Mouse (Mus musculus): ENCODE data around the gene Cd2bp2. TPM values are rescaled to one million over a fixed set of nuclear protein-coding genes. Genes with fewer than 3 reads are reported as not detected.

Gene Cd2bp2
- polyA plus RNA-seq, 1 experiment from 2014 or later: 17.4 TPM

- H3K9ac ChIP-seq (ENCODE audit: low read depth, low read length): no peak overlapping the region
- H3K36me3 ChIP-seq (ENCODE audit: control insufficient read depth, insufficient read depth): no peaks in the 10 kb centered on the region
- H3K4me3 ChIP-seq (ENCODE audit: low read depth, low read length): no peak overlapping the region
- no peaks in the 10 kb centered on the region for H3K27me3 ChIP-seq (ENCODE audit: control insufficient read depth, insufficient read depth, low read depth, low read length)
- H3K9me3 ChIP-seq (replicated peaks; ENCODE audit: control insufficient read depth, low read length): no peaks in the 10 kb centered on the region
- H3K4me2 ChIP-seq (ENCODE audit: low read depth, low read length): no peak overlapping the region
- H3K4me1 ChIP-seq (ENCODE audit: control insufficient read depth, low read depth, low read length): peaks cover 2% of the 10 kb centered on the region
- no peak for ATAC-seq (ENCODE audit: low read depth)
- 43% methylated on average over 4 of the region's 4 CpGs for WGBS (ENCODE audit: insufficient replicate concordance)
- no peak overlapping the region for H3K27ac ChIP-seq (ENCODE audit: low read length)
Observed at GRCm38 (mm10) chr7:127157548-127157947, 38.3 kb downstream of the Cd2bp2 start.

- no peak overlapping the region for H3K4me2 ChIP-seq (ENCODE audit: low read depth, low read length)
- no peaks in the 10 kb centered on the region for H3K9me3 ChIP-seq (replicated peaks; ENCODE audit: control insufficient read depth, low read length)
- no peaks in the 10 kb centered on the region for H3K27me3 ChIP-seq (ENCODE audit: control insufficient read depth, insufficient read depth, low read depth, low read length)
- no peak for ATAC-seq (ENCODE audit: low read depth)
- H3K36me3 ChIP-seq (ENCODE audit: control insufficient read depth, insufficient read depth): no peaks in the 10 kb centered on the region
- peaks cover 2% of the 10 kb centered on the region for H3K4me1 ChIP-seq (ENCODE audit: control insufficient read depth, low read depth, low read length)
- no peak overlapping the region for H3K9ac ChIP-seq (ENCODE audit: low read depth, low read length)
- H3K4me3 ChIP-seq (ENCODE audit: low read depth, low read length): no peak overlapping the region
- no peak overlapping the region for H3K27ac ChIP-seq (ENCODE audit: low read length)
- 32% methylated on average over 3 of the region's 3 CpGs for WGBS (ENCODE audit: insufficient replicate concordance)
Observed at GRCm38 (mm10) chr7:127153477-127153876, 42.4 kb downstream of the Cd2bp2 start.

- Histone ChIP-seq H3K4me2 (ENCODE audit: low read depth, low read length) (no peak overlapping the region), H3K9me3 (replicated peaks; ENCODE audit: control insufficient read depth, low read length) (no peaks in the 10 kb centered on the region), H3K4me3 (ENCODE audit: low read depth, low read length) (no peak overlapping the region), H3K4me1 (ENCODE audit: control insufficient read depth, low read depth, low read length) (no peaks in the 10 kb centered on the region; the same call in 1 of the 2 replicates), H3K9ac (ENCODE audit: low read depth, low read length) (no peak overlapping the region), H3K27me3 (ENCODE audit: control insufficient read depth, insufficient read depth, low read depth, low read length) (no peaks in the 10 kb centered on the region), H3K36me3 (ENCODE audit: control insufficient read depth, insufficient read depth) (no peaks in the 10 kb centered on the region), H3K27ac (ENCODE audit: low read length) (no peak overlapping the region)
- 75% methylated on average over 6 of the region's 6 CpGs for WGBS (ENCODE audit: insufficient replicate concordance)
- ATAC-seq (ENCODE audit: low read depth): no peak
Observed at GRCm38 (mm10) chr7:127152464-127152863, 43.4 kb downstream of the Cd2bp2 start.

- Histone ChIP-seq H3K27me3 (ENCODE audit: control insufficient read depth, insufficient read depth, low read depth, low read length) (no peaks in the 10 kb centered on the region), H3K4me1 (ENCODE audit: control insufficient read depth, low read depth, low read length) (peaks cover 11% of the 10 kb centered on the region), H3K9ac (ENCODE audit: low read depth, low read length) (no peak overlapping the region), H3K4me2 (ENCODE audit: low read depth, low read length) (no peak overlapping the region), H3K27ac (ENCODE audit: low read length) (peak overlapping the region; percentile 62), H3K9me3 (replicated peaks; ENCODE audit: control insufficient read depth, low read length) (no peaks in the 10 kb centered on the region), H3K36me3 (ENCODE audit: control insufficient read depth, insufficient read depth) (no peaks in the 10 kb centered on the region), H3K4me3 (ENCODE audit: low read depth, low read length) (no peak overlapping the region)
- WGBS (ENCODE audit: insufficient replicate concordance): 57% methylated on average over 3 of the region's 3 CpGs
- ATAC-seq (ENCODE audit: low read depth): peak; percentile 73
Observed at GRCm38 (mm10) chr7:127147901-127148300, 47.9 kb downstream of the Cd2bp2 start.

GRCm38 (mm10) chr7:127146267-127146603, 49.6 kb downstream of the Cd2bp2 start:
- no peaks in the 10 kb centered on the region for H3K36me3 ChIP-seq (ENCODE audit: control insufficient read depth, insufficient read depth)
- H3K4me3 ChIP-seq (ENCODE audit: low read depth, low read length): no peak overlapping the region
- no peak overlapping the region for H3K27ac ChIP-seq (ENCODE audit: low read length)
- no peak for ATAC-seq (ENCODE audit: low read depth)
- no peak overlapping the region for H3K4me2 ChIP-seq (ENCODE audit: low read depth, low read length)
- no peaks in the 10 kb centered on the region for H3K27me3 ChIP-seq (ENCODE audit: control insufficient read depth, insufficient read depth, low read depth, low read length)
- H3K4me1 ChIP-seq (ENCODE audit: control insufficient read depth, low read depth, low read length): peaks cover 20% of the 10 kb centered on the region
- H3K9ac ChIP-seq (ENCODE audit: low read depth, low read length): no peak overlapping the region
- 45% methylated on average over 2 of the region's 2 CpGs for WGBS (ENCODE audit: insufficient replicate concordance)
- no peaks in the 10 kb centered on the region for H3K9me3 ChIP-seq (replicated peaks; ENCODE audit: control insufficient read depth, low read length)

GRCm38 (mm10) chr7:127145387-127146266, 50.2 kb downstream of the Cd2bp2 start:
- H3K36me3 ChIP-seq (ENCODE audit: control insufficient read depth, insufficient read depth): no peaks in the 10 kb centered on the region
- no peak overlapping the region for H3K4me2 ChIP-seq (ENCODE audit: low read depth, low read length)
- no peaks in the 10 kb centered on the region for H3K27me3 ChIP-seq (ENCODE audit: control insufficient read depth, insufficient read depth, low read depth, low read length)
- H3K4me1 ChIP-seq (ENCODE audit: control insufficient read depth, low read depth, low read length): peaks cover 24% of the 10 kb centered on the region
- no peak overlapping the region for H3K27ac ChIP-seq (ENCODE audit: low read length)
- no peaks in the 10 kb centered on the region for H3K9me3 ChIP-seq (replicated peaks; ENCODE audit: control insufficient read depth, low read length)
- no peak for ATAC-seq (ENCODE audit: low read depth)
- H3K9ac ChIP-seq (ENCODE audit: low read depth, low read length): no peak overlapping the region
- 33% methylated on average over 9 of the region's 9 CpGs for WGBS (ENCODE audit: insufficient replicate concordance)
- H3K4me3 ChIP-seq (ENCODE audit: low read depth, low read length): no peak overlapping the region

GRCm38 (mm10) chr7:127144412-127144811, 51.4 kb downstream of the Cd2bp2 start:
- Histone ChIP-seq H3K4me1 (ENCODE audit: control insufficient read depth, low read depth, low read length) (peaks cover 36% of the 10 kb centered on the region), H3K9ac (ENCODE audit: low read depth, low read length) (no peak overlapping the region), H3K9me3 (replicated peaks; ENCODE audit: control insufficient read depth, low read length) (no peaks in the 10 kb centered on the region), H3K36me3 (ENCODE audit: control insufficient read depth, insufficient read depth) (no peaks in the 10 kb centered on the region), H3K27ac (ENCODE audit: low read length) (0 out of 2 replicates have a peak overlapping the region, but pooled peaks have one; percentile 2), H3K27me3 (ENCODE audit: control insufficient read depth, insufficient read depth, low read depth, low read length) (no peaks in the 10 kb centered on the region), H3K4me2 (ENCODE audit: low read depth, low read length) (0 out of 2 replicates have a peak overlapping the region, but pooled peaks have one; percentile 1), H3K4me3 (ENCODE audit: low read depth, low read length) (no peak overlapping the region)
- ATAC-seq (ENCODE audit: low read depth): peak; percentile 44
- 31% methylated on average over 7 of the region's 7 CpGs for WGBS (ENCODE audit: insufficient replicate concordance)

- Histone ChIP-seq H3K4me3 (ENCODE audit: low read depth, low read length) (no peak overlapping the region), H3K36me3 (ENCODE audit: control insufficient read depth, insufficient read depth) (no peaks in the 10 kb centered on the region), H3K27me3 (ENCODE audit: control insufficient read depth, insufficient read depth, low read depth, low read length) (no peaks in the 10 kb centered on the region), H3K4me1 (ENCODE audit: control insufficient read depth, low read depth, low read length) (peaks cover 44% of the 10 kb centered on the region), H3K9ac (ENCODE audit: low read depth, low read length) (no peak overlapping the region), H3K4me2 (ENCODE audit: low read depth, low read length) (no peak overlapping the region), H3K27ac (ENCODE audit: low read length) (no peak overlapping the region), H3K9me3 (replicated peaks; ENCODE audit: control insufficient read depth, low read length) (no peaks in the 10 kb centered on the region)
- 45% methylated on average over 4 of the region's 4 CpGs for WGBS (ENCODE audit: insufficient replicate concordance)
- ATAC-seq (ENCODE audit: low read depth): no peak
Observed at GRCm38 (mm10) chr7:127142666-127143065, 53.2 kb downstream of the Cd2bp2 start.

GRCm38 (mm10) chr7:127142214-127142613, 53.6 kb downstream of the Cd2bp2 start:
- H3K27me3 ChIP-seq (ENCODE audit: control insufficient read depth, insufficient read depth, low read depth, low read length): no peaks in the 10 kb centered on the region
- H3K36me3 ChIP-seq (ENCODE audit: control insufficient read depth, insufficient read depth): no peaks in the 10 kb centered on the region
- H3K27ac ChIP-seq (ENCODE audit: low read length): peak overlapping the region; percentile 20; the same call in 1 of the 2 replicates
- ATAC-seq (ENCODE audit: low read depth): no peak
- H3K9ac ChIP-seq (ENCODE audit: low read depth, low read length): no peak overlapping the region
- no peak overlapping the region for H3K4me2 ChIP-seq (ENCODE audit: low read depth, low read length)
- no peaks in the 10 kb centered on the region for H3K9me3 ChIP-seq (replicated peaks; ENCODE audit: control insufficient read depth, low read length)
- 11% methylated on average over 2 of the region's 2 CpGs for WGBS (ENCODE audit: insufficient replicate concordance)
- H3K4me1 ChIP-seq (ENCODE audit: control insufficient read depth, low read depth, low read length): peaks cover 49% of the 10 kb centered on the region
- H3K4me3 ChIP-seq (ENCODE audit: low read depth, low read length): no peak overlapping the region
